ENCODE assay signal across 23 mouse cellular contexts in the genomic region with DNA sequence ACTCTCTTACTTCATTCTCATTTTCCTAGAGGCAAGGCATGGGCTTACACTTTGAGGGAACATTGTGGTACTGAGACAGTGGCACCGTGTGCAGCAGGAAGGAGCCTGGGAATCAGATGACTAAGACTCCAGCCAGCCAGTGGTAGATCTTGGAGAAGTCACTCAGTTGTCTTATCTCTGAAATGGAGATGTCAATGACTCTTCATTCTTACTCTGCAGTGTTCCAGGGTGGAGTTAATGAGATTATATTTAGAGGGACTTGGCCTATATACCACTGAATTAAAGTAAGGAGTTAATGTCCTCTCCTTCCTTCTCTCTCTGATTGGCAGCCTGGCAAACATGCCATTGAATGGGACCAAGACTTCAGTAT. TPM values are rescaled to one million over a fixed set of nuclear protein-coding genes. Genes with fewer than 3 reads are reported as not detected.
DNase-seq lines count a peak whose midpoint lies in the region; ATAC-seq and TF ChIP-seq lines count a peak whose summit lies in the region.
"Had no signal": no experiment of that assay in that cellular context is flagged by ENCODE, and none has a peak within 500 bp of the region (broad histone marks: within the 10 kb centered on the region; RNA-seq: fewer than 3 reads in every experiment).

No protein-coding gene starts in this region.

- intact Hi-C loops in left cerebral cortex, postnatal 4 days (cut with DNase I), result no loop called here

- no peaks in the 10 kb centered on the region for H3K36me3 ChIP-seq in liver, embryonic 14.5 days (replicated peaks; ENCODE audit: control insufficient read depth, insufficient read depth, low read depth)
- H3K36me3 ChIP-seq in myocyte (ENCODE audit: control insufficient read depth, insufficient read depth), result no peaks in the 10 kb centered on the region
- H3K36me3 ChIP-seq: embryonic facial prominence, embryonic 15.5 days; forebrain, embryonic 10.5 days; heart, embryonic 15.5 days; limb, embryonic 12.5 days; midbrain, embryonic 15.5 days had no signal

- TF ChIP-seq EP300 in liver, embryonic 14.5 days (IDR thresholded peaks at IDR 0.05; ENCODE audit: low read depth), result no peak

- no peaks in the 10 kb centered on the region for H3K9me3 ChIP-seq in liver, embryonic 14.5 days (ENCODE audit: control insufficient read depth, low read length)
- H3K9me3 ChIP-seq: embryonic facial prominence, embryonic 15.5 days; forebrain, embryonic 10.5 days; heart, embryonic 15.5 days; hindbrain, embryonic 13.5 days; limb, embryonic 12.5 days; midbrain, embryonic 15.5 days; neural tube, embryonic 13.5 days had no signal

- no peaks in the 10 kb centered on the region for H3K79me2 ChIP-seq in myocyte (ENCODE audit: control insufficient read depth, insufficient read depth)

- WGBS in liver, embryonic 14.5 days (ENCODE audit: insufficient replicate concordance), result 23% methylated on average over 1 of the region's 1 CpGs

- no peak overlapping the region for H3K4me3 ChIP-seq in bone marrow macrophage, adult 2 months (ENCODE audit: insufficient read depth, low read length)
- no peak overlapping the region for H3K4me3 ChIP-seq in liver, embryonic 14.5 days (ENCODE audit: insufficient read depth in 1 of 2, low read depth in 2 of 2, low read length in 2 of 2)
- H3K4me3 ChIP-seq in myocyte, result no peak overlapping the region
- H3K4me3 ChIP-seq: embryonic facial prominence, embryonic 15.5 days; forebrain, embryonic 10.5 days; heart, embryonic 15.5 days; hindbrain, embryonic 13.5 days; limb, embryonic 12.5 days; midbrain, embryonic 15.5 days; neural tube, embryonic 13.5 days had no signal

- no peaks in the 10 kb centered on the region for H3K27me3 ChIP-seq in liver, embryonic 14.5 days (ENCODE audit: control insufficient read depth, insufficient read depth, low read length)
- no peaks in the 10 kb centered on the region for H3K27me3 ChIP-seq in myocyte (ENCODE audit: control insufficient read depth, insufficient read depth, insufficient read length)
- H3K27me3 ChIP-seq: embryonic facial prominence, embryonic 15.5 days; heart, embryonic 15.5 days; hindbrain, embryonic 13.5 days; limb, embryonic 12.5 days; midbrain, embryonic 15.5 days; neural tube, embryonic 13.5 days had no signal

- peak; percentile 34; the same call in 1 of the 2 replicates for ATAC-seq in erythroblast, adult 5-6 weeks (replicated peaks; ENCODE audit: low FRiP score, poor library complexity, severe bottlenecking)
- peak; percentile 59 for ATAC-seq in liver, embryonic 14.5 days (ENCODE audit: insufficient read depth)
- ATAC-seq: forebrain, embryonic 16.5 days; midbrain, embryonic 15.5 days had no signal

- H3K9ac ChIP-seq in liver, embryonic 14.5 days (replicated peaks), result no peak overlapping the region
- H3K9ac ChIP-seq: embryonic facial prominence, embryonic 15.5 days; heart, embryonic 15.5 days; hindbrain, embryonic 13.5 days; limb, embryonic 12.5 days; midbrain, embryonic 15.5 days; neural tube, embryonic 13.5 days had no signal

- peaks cover 41% of the 10 kb centered on the region for H3K4me1 ChIP-seq in bone marrow macrophage, adult 2 months (ENCODE audit: control insufficient read depth, insufficient read depth, low read length)
- peaks cover 38 to 44% of the 10 kb centered on the region in 2 experiments for H3K4me1 ChIP-seq in liver, embryonic 14.5 days (replicated peaks; ENCODE audit: control insufficient read depth in 2 of 2, insufficient read depth in 2 of 2, low read length in 1 of 2)
- H3K4me1 ChIP-seq: embryonic facial prominence, embryonic 15.5 days; midbrain, embryonic 15.5 days had no signal

- TF ChIP-seq CTCF in bone marrow macrophage, adult 2 months (IDR thresholded peaks at IDR 0.05; ENCODE audit: low read depth, low read length), result no peak
- TF ChIP-seq CTCF in liver, embryonic 14.5 days (IDR thresholded peaks at IDR 0.05; ENCODE audit: low read depth), result no peak

- DNase-seq in liver, embryonic 14.5 days (ENCODE audit: low read depth in 3 of 3, low spot score in 3 of 3), result peak in 1 of 3 experiments; percentile 45
- DNase-seq in left cerebral cortex, postnatal 4 days, result no peak
- no peak for DNase-seq in right cerebral cortex, postnatal 36 days (ENCODE audit: low spot score in 2 of 2)
- DNase-seq in urinary bladder, postnatal 36 days (ENCODE audit: low spot score in 2 of 2), result no peak
- DNase-seq: adrenal gland, postnatal 10 days; B cell, adult 2 months; cerebellum, adult 9-10 months; heart, postnatal 36 days; layer of hippocampus, postnatal 36 days; lung, adult 2 months; lung, postnatal 14 days; right cerebral cortex, adult 18-20 months had no signal

- H3K4me2 ChIP-seq in liver, embryonic 14.5 days (ENCODE audit: low read depth), result no peak overlapping the region; the same call in 1 of the 2 replicates
- peak overlapping the region; percentile 50 for H3K4me2 ChIP-seq in myocyte (ENCODE audit: low read depth)
- H3K4me2 ChIP-seq: embryonic facial prominence, embryonic 15.5 days; heart, embryonic 15.5 days; hindbrain, embryonic 13.5 days; limb, embryonic 12.5 days; midbrain, embryonic 15.5 days; neural tube, embryonic 13.5 days had no signal

- peak overlapping the region; percentile 88 for H3K27ac ChIP-seq in bone marrow macrophage, adult 2 months (ENCODE audit: insufficient read depth, low read depth, low read length)
- 0 out of 2 replicates have a peak overlapping the region, but pooled peaks have one; percentile 53 for H3K27ac ChIP-seq in liver, embryonic 14.5 days
- H3K27ac ChIP-seq: embryonic facial prominence, embryonic 15.5 days; forebrain, embryonic 10.5 days; heart, embryonic 15.5 days; hindbrain, embryonic 13.5 days; limb, embryonic 12.5 days; midbrain, embryonic 15.5 days; neural tube, embryonic 13.5 days had no signal

- no peak overlapping the region for H3ac ChIP-seq in myocyte (ENCODE audit: control insufficient read depth, insufficient read length)

- TF ChIP-seq POLR2A in bone marrow macrophage, adult 2 months (IDR thresholded peaks at IDR 0.05; ENCODE audit: borderline replicate concordance, low read depth, low read length), result no peak
- no peak for TF ChIP-seq POLR2A in myocyte (IDR thresholded peaks at IDR 0.05; ENCODE audit: insufficient read length, low read depth)

TF ChIP-seq in myocyte, 11 proteins besides CTCF, POLR2A, EP300 and RAD21:
- TF ChIP-seq TCF12 (IDR thresholded peaks at IDR 0.05; ENCODE audit: insufficient read depth, poor library complexity, severe bottlenecking), result no peak
- no peak for TF ChIP-seq POLR2AphosphoS2 (IDR thresholded peaks at IDR 0.05; ENCODE audit: insufficient read length, low read depth)
- no peak for TF ChIP-seq E2F4 (IDR thresholded peaks at IDR 0.05; ENCODE audit: insufficient read depth)

RNA-seq across cellular contexts. Expression of a gene that starts 54.5 kb away (rescaled TPM):
- 2.8 and 3.6 TPM in 2 replicates for polyA plus RNA-seq in bone marrow macrophage, adult 2 months (2012; ENCODE audit: insufficient read depth, insufficient read length, missing spikeins)
- 1.3 TPM in 1 of 2 replicates, not detected in the other for total RNA-seq in erythroblast, adult 5-6 weeks (2015; ENCODE audit: low replicate concordance)
- total RNA-seq in erythroblast, adult 5-6 weeks (2017; ENCODE audit: low replicate concordance), result 0.09 TPM in 1 of 2 replicates, not detected in the other
- 1.1 TPM in 2 replicates for polyA plus RNA-seq in liver, embryonic 14.5 days (2012; rRNA removed)
- polyA plus RNA-seq in liver, embryonic 14.5 days (2014; fragmentation: Nextera tagmentation; extraction: Ambion mirVana), result 1.2 and 1.9 TPM in 2 replicates
- 3.6 TPM for polyA plus RNA-seq in myocyte (2012; fragmentation: generic; extraction: Trizol)
- total RNA-seq in left cerebral cortex, postnatal 4 days (2021), result 100 to 1,000 TPM; 132 to 134 TPM
